Mouse (Mus musculus): ENCODE results near the gene Ubl3. TPM values are rescaled to one million over a fixed set of nuclear protein-coding genes. Genes with fewer than 3 reads are reported as not detected.
A peak's percentile ranks its signal among the peaks of the same experiment; 100 is the strongest.

Gene Ubl3
- polyA plus RNA-seq, 1 experiment from 2014 or later: 104 TPM

DNA sequence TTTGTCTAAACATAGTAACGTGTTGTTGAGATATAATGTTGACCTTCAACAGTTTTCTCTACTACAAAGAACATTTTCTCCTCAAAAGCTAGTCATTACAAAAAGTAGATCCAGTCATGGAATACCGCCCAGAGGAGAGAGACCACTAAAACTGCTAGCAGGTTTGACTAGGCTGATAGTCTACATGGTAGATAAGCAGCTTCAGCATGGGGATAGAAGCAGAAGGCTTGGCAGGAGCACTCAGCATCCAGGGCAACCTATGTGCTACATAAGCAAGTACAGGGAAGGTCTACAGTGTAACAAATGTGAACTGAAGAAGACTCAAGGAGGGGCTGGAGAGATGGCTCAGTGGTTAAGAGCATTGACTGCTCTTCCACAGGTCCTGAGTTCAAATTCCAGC, 7.9 kb downstream of the Ubl3 start:
- H3K4me1 ChIP-seq (replicated peaks; ENCODE audit: insufficient read depth, low read length): peaks cover 20% of the 10 kb centered on the region
- WGBS: 86% methylated on average over 2 of the region's 2 CpGs
- no peak overlapping the region for H3K4me2 ChIP-seq (ENCODE audit: low read length)
- no peaks in the 10 kb centered on the region for H3K27me3 ChIP-seq (ENCODE audit: insufficient read depth, low read length)
- H3K9ac ChIP-seq (ENCODE audit: low read depth, low read length): no peak overlapping the region
- no peaks in the 10 kb centered on the region for H3K9me3 ChIP-seq (replicated peaks; ENCODE audit: low read length)
- no peak for TF ChIP-seq CTCF (IDR thresholded peaks at IDR 0.05; ENCODE audit: low read depth)
- H3K4me3 ChIP-seq (replicated peaks; ENCODE audit: low read depth, low read length): no peak overlapping the region
- H3K36me3 ChIP-seq (ENCODE audit: insufficient read depth, low read length): no peaks in the 10 kb centered on the region
- no peak overlapping the region for H3K27ac ChIP-seq
- ATAC-seq (replicated peaks; ENCODE audit: low FRiP score, low read depth): no peak
- DNase-seq (ENCODE audit: low spot score): no peak

DNA sequence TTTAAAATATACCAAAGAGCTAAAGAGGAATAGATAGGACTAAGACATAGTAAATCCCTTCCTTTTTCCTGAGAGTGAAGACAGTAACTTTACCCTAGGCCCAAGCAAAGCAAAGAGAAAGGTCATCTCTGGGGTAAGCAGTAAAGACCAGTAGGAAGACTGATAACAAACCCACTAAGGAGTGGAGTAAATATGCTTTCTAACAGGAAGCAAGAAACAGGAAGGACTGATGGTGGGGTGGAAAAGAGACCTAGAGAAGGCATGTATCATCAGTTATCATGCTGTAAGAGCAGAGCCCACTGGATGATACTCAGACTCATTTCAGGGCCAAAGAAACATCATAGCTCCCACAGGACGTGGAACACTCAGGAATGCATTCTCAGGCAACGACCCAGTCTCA, 10.4 kb downstream of the Ubl3 start:
- 39% methylated on average over 2 of the region's 2 CpGs for WGBS
- Histone ChIP-seq H3K9ac (ENCODE audit: low read depth, low read length) (no peak overlapping the region), H3K4me2 (ENCODE audit: low read length) (no peak overlapping the region), H3K9me3 (replicated peaks; ENCODE audit: low read length) (no peaks in the 10 kb centered on the region), H3K27me3 (ENCODE audit: insufficient read depth, low read length) (no peaks in the 10 kb centered on the region), H3K4me1 (replicated peaks; ENCODE audit: insufficient read depth, low read length) (peaks cover 12% of the 10 kb centered on the region), H3K27ac (no peak overlapping the region), H3K36me3 (ENCODE audit: insufficient read depth, low read length) (no peaks in the 10 kb centered on the region), H3K4me3 (replicated peaks; ENCODE audit: low read depth, low read length) (no peak overlapping the region)
- TF ChIP-seq CTCF (IDR thresholded peaks at IDR 0.05; ENCODE audit: low read depth): no peak
- no peak for DNase-seq (ENCODE audit: low spot score)
- no peak for ATAC-seq (replicated peaks; ENCODE audit: low FRiP score, low read depth)

DNA sequence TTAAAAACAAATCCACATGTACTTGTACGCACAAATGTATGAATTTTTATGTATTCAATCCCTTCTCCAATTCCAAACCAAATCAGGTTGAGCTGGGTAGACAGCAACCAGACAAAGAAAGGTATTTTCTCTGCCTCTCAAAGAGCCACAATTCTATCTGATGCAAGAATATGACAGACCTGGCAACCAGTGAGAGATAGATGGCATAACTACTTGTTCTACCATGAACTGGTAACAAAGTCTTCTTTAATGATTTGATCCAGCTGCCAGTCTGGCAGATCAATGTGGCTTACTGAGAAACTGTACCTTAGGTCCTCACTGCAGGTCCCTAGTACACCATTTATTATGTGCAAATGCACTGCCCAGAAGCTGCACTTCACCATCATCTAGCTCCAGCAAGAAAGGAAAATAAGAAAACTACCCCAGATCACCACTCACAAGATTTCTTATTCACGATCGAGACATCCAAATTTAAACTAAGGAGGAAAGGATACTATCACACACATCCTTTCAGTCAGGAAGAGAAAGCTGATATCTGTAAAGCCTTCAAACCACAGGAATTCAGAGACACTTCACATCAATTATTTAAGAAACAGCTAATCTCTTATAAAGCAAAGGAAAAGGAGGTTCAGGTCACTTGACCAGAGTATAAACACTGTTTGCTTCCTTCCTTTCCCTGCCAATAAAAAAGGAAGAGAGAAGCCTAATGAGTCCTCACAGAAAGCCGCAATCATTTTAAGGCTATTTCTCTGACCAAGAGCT, 16.7 kb downstream of the Ubl3 start:
- ATAC-seq (replicated peaks; ENCODE audit: low FRiP score, low read depth) (no peak), DNase-seq (ENCODE audit: low spot score) (peak; percentile 55)
- Histone ChIP-seq H3K27ac (no peak overlapping the region), H3K4me1 (replicated peaks; ENCODE audit: insufficient read depth, low read length) (peaks cover 5% of the 10 kb centered on the region), H3K27me3 (ENCODE audit: insufficient read depth, low read length) (no peaks in the 10 kb centered on the region), H3K9me3 (replicated peaks; ENCODE audit: low read length) (no peaks in the 10 kb centered on the region), H3K4me3 (replicated peaks; ENCODE audit: low read depth, low read length) (no peak overlapping the region), H3K9ac (ENCODE audit: low read depth, low read length) (no peak overlapping the region), H3K36me3 (ENCODE audit: insufficient read depth, low read length) (no peaks in the 10 kb centered on the region), H3K4me2 (ENCODE audit: low read length) (no peak overlapping the region)
- 49% methylated on average over 4 of the region's 4 CpGs for WGBS
- TF ChIP-seq CTCF (IDR thresholded peaks at IDR 0.05; ENCODE audit: low read depth): no peak

DNA sequence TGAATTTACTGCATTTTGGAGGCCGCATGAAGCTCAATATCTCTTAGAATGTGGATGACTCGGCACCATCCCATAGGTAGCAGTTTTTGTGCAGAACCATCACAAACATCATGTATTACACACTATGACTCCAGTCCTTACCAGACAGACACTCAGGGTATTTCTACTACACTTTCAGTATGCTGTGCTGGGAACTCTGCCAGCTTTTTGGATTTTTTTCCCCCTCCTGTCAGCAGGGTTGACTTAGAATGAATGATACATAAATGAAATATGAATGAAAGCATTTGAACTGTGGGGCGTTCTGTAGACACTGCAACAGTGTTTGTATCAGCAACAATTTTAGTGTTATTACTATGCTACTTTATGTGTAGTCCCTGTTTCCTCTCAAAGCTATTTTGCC, 17.9 kb downstream of the Ubl3 start:
- ATAC-seq (replicated peaks; ENCODE audit: low FRiP score, low read depth) (no peak), DNase-seq (ENCODE audit: low spot score) (peak; percentile 23)
- no peak for TF ChIP-seq CTCF (IDR thresholded peaks at IDR 0.05; ENCODE audit: low read depth)
- no peak overlapping the region for H3K27ac ChIP-seq
- peaks cover 5% of the 10 kb centered on the region for H3K4me1 ChIP-seq (replicated peaks; ENCODE audit: insufficient read depth, low read length)
- no peak overlapping the region for H3K4me2 ChIP-seq (ENCODE audit: low read length)
- H3K36me3 ChIP-seq (ENCODE audit: insufficient read depth, low read length): no peaks in the 10 kb centered on the region
- no peak overlapping the region for H3K4me3 ChIP-seq (replicated peaks; ENCODE audit: low read depth, low read length)
- H3K27me3 ChIP-seq (ENCODE audit: insufficient read depth, low read length): no peaks in the 10 kb centered on the region
- WGBS: 62% methylated on average over 3 of the region's 3 CpGs
- no peak overlapping the region for H3K9ac ChIP-seq (ENCODE audit: low read depth, low read length)
- H3K9me3 ChIP-seq (replicated peaks; ENCODE audit: low read length): no peaks in the 10 kb centered on the region

DNA sequence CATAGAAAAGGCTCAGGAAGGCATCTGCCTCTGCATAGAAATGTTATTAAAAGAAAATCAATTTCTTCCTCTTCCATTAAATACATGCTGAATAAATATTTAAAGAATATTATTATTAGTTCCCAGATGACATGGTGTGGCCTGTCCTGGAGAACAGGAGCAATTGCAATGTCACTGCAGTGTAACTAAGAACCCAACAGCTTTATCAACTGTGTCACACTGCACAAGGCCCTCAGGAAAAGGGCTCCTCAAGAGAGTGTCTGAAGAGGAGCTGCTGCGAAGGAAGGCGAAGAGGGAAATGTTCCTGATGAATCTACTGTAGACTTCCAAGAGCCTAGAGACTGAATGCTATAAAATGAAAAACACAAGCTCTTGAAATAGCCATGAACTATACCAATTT, 18.7 kb downstream of the Ubl3 start:
- Histone ChIP-seq H3K4me2 (ENCODE audit: low read length) (no peak overlapping the region), H3K9ac (ENCODE audit: low read depth, low read length) (no peak overlapping the region), H3K27ac (no peak overlapping the region), H3K27me3 (ENCODE audit: insufficient read depth, low read length) (no peaks in the 10 kb centered on the region), H3K36me3 (ENCODE audit: insufficient read depth, low read length) (no peaks in the 10 kb centered on the region), H3K9me3 (replicated peaks; ENCODE audit: low read length) (no peaks in the 10 kb centered on the region), H3K4me1 (replicated peaks; ENCODE audit: insufficient read depth, low read length) (peaks cover 5% of the 10 kb centered on the region), H3K4me3 (replicated peaks; ENCODE audit: low read depth, low read length) (no peak overlapping the region)
- 86% methylated on average over 2 of the region's 2 CpGs for WGBS
- ATAC-seq (replicated peaks; ENCODE audit: low FRiP score, low read depth): no peak
- no peak for DNase-seq (ENCODE audit: low spot score)
- TF ChIP-seq CTCF (IDR thresholded peaks at IDR 0.05; ENCODE audit: low read depth): no peak

DNA sequence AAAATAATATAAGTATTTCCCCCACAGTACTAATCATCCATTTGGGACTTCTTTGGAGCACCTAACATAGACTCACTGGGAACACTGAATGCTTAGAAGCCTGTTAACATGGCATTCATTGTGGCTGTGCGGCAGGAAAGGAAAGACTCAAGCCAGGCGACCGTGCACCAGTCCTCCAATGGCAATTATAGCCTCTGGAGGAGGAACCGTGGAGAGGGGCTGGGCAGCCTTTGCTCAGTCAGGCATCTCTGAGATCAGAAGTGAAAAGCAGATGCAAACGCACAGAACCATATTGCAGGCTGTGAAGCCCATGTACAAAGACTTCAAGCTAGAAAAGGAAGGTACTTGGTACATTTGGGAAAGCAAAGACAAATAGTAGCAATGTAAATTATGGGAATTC, 20.4 kb downstream of the Ubl3 start:
- H3K27ac ChIP-seq: no peak overlapping the region
- no peak overlapping the region for H3K4me3 ChIP-seq (replicated peaks; ENCODE audit: low read depth, low read length)
- H3K4me1 ChIP-seq (replicated peaks; ENCODE audit: insufficient read depth, low read length): no peaks in the 10 kb centered on the region
- no peaks in the 10 kb centered on the region for H3K9me3 ChIP-seq (replicated peaks; ENCODE audit: low read length)
- H3K36me3 ChIP-seq (ENCODE audit: insufficient read depth, low read length): no peaks in the 10 kb centered on the region
- no peaks in the 10 kb centered on the region for H3K27me3 ChIP-seq (ENCODE audit: insufficient read depth, low read length)
- no peak overlapping the region for H3K4me2 ChIP-seq (ENCODE audit: low read length)
- DNase-seq (ENCODE audit: low spot score) (peak; percentile 42), ATAC-seq (replicated peaks; ENCODE audit: low FRiP score, low read depth) (no peak)
- TF ChIP-seq CTCF (IDR thresholded peaks at IDR 0.05; ENCODE audit: low read depth): no peak
- H3K9ac ChIP-seq (ENCODE audit: low read depth, low read length): no peak overlapping the region
- WGBS: 25% methylated on average over 5 of the region's 5 CpGs

DNA sequence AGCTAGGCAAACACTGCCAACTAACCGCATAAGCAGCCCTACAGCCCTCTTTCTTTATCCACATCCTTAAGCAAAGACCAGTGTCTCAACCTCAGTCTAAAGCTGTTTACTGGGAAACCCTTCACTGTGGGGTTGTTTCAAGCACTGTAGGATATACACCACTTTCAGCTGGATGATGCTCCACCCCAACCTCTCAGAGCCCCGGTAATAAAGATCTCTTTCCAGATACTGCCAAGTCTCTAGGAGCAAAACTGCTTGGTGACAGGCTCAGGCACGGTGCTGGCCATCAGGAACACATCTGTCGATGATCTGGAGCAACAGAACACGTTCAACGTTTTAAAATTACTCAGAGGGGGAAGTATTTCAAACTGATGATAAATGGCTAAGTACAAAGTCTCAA, 25.0 kb downstream of the Ubl3 start:
- Histone ChIP-seq H3K9me3 (replicated peaks; ENCODE audit: low read length) (no peaks in the 10 kb centered on the region), H3K27ac (no peak overlapping the region), H3K27me3 (ENCODE audit: insufficient read depth, low read length) (no peaks in the 10 kb centered on the region), H3K4me2 (ENCODE audit: low read length) (no peak overlapping the region), H3K4me1 (replicated peaks; ENCODE audit: insufficient read depth, low read length) (no peaks in the 10 kb centered on the region), H3K4me3 (replicated peaks; ENCODE audit: low read depth, low read length) (no peak overlapping the region), H3K9ac (ENCODE audit: low read depth, low read length) (no peak overlapping the region), H3K36me3 (ENCODE audit: insufficient read depth, low read length) (no peaks in the 10 kb centered on the region)
- ATAC-seq (replicated peaks; ENCODE audit: low FRiP score, low read depth): no peak
- no peak for TF ChIP-seq CTCF (IDR thresholded peaks at IDR 0.05; ENCODE audit: low read depth)
- 33% methylated on average over 6 of the region's 6 CpGs for WGBS
- DNase-seq (ENCODE audit: low spot score): no peak
